Mouse (Mus musculus) bone marrow macrophage, adult 2 months (primary cell): ENCODE measurements around the gene Garnl3. TPM values are rescaled to one million over a fixed set of nuclear protein-coding genes. Genes with fewer than 3 reads are reported as not detected.
A peak's percentile ranks its signal among the peaks of the same experiment; 100 is the strongest.

Experiments
- H3K27ac ChIP-seq: 2 replicates; pipeline ENCODE4 v1.5.1; 2012; ENCODE audit warnings: low read depth, low read length; ENCODE audit not compliant: insufficient read depth
- H3K4me1 ChIP-seq: 2 replicates; pipeline ENCODE4 v1.6.1; 2012; ENCODE audit warnings: low read length; ENCODE audit not compliant: control insufficient read depth, insufficient read depth
- H3K4me3 ChIP-seq: 2 replicates; pipeline ENCODE4 v1.5.1; 2012; ENCODE audit warnings: mild to moderate bottlenecking, low read length, moderate library complexity; ENCODE audit not compliant: insufficient read depth
- CTCF ChIP-seq: IDR thresholded peaks from 2 replicates; pipeline ENCODE4 v1.5.1; 2012; ENCODE audit warnings: low read depth, mild to moderate bottlenecking, low read length, moderate library complexity
- POLR2A ChIP-seq: IDR thresholded peaks from 2 replicates; pipeline ENCODE4 v1.6.1; 2012; ENCODE audit warnings: mild to moderate bottlenecking, low read depth, low read length, borderline replicate concordance
- polyA plus RNA-seq: library from polyadenylated mRNA; stranded (reverse); fragments of >200 nt; gene quantifications from 2 replicates; pipeline ENCODE4 v1.2.4, GENCODE M21; 2012; ENCODE audit not compliant: missing spikeins, insufficient read depth, insufficient read length

The Garnl3 gene
- polyA plus RNA-seq, 1 experiment = 3.0 TPM

GRCm38 (mm10) chr2:32997792-32998191 lies 133.7 kb downstream of the Garnl3 start:
- TF ChIP-seq POLR2A (no peak), CTCF (no peak)
- Histone ChIP-seq H3K27ac (no peak overlapping the region), H3K4me3 (no peak overlapping the region), H3K4me1 (peaks cover under 1% of the 10 kb centered on the region)

- no peak overlapping the region for H3K4me3 ChIP-seq
- peaks cover 7% of the 10 kb centered on the region for H3K4me1 ChIP-seq
- TF ChIP-seq CTCF = no peak
- no peak for TF ChIP-seq POLR2A
- no peak overlapping the region for H3K27ac ChIP-seq
Observed at GRCm38 (mm10) chr2:32997081-32997480, 134.4 kb downstream of the Garnl3 start.

GRCm38 (mm10) chr2:32992130-32992529 lies 139.3 kb downstream of the Garnl3 start:
- no peak for TF ChIP-seq POLR2A
- peak overlapping the region; percentile 52 for H3K27ac ChIP-seq
- peaks cover 22% of the 10 kb centered on the region for H3K4me1 ChIP-seq
- no peak overlapping the region for H3K4me3 ChIP-seq

GRCm38 (mm10) chr2:32990167-32990832 lies 141.2 kb downstream of the Garnl3 start:
- TF ChIP-seq POLR2A (no peak), CTCF (peak; percentile 43)
- H3K4me3 ChIP-seq = no peak overlapping the region
- H3K27ac ChIP-seq = no peak overlapping the region
- H3K4me1 ChIP-seq = peaks cover 22% of the 10 kb centered on the region

GRCm38 (mm10) chr2:32989376-32989775 lies 142.1 kb downstream of the Garnl3 start:
- H3K4me3 ChIP-seq = no peak overlapping the region
- peaks cover 28% of the 10 kb centered on the region for H3K4me1 ChIP-seq
- no peak overlapping the region for H3K27ac ChIP-seq
- TF ChIP-seq CTCF (no peak), POLR2A (no peak)

GRCm38 (mm10) chr2:32985844-32986243 lies 145.6 kb downstream of the Garnl3 start:
- no peak overlapping the region for H3K4me3 ChIP-seq
- TF ChIP-seq CTCF (no peak), POLR2A (no peak)

GRCm38 (mm10) chr2:32983617-32984016 lies 147.8 kb downstream of the Garnl3 start:
- Histone ChIP-seq H3K27ac (no peak overlapping the region), H3K4me1 (peaks cover 13% of the 10 kb centered on the region), H3K4me3 (no peak overlapping the region)
- TF ChIP-seq CTCF = no peak

More at GRCm38 (mm10) chr2:32985844-32986243, 145.6 kb downstream of the Garnl3 start:
- H3K4me1 ChIP-seq = peaks cover 16% of the 10 kb centered on the region
- H3K27ac ChIP-seq = no peak overlapping the region

- Histone ChIP-seq H3K4me3 (peak overlapping the region; percentile 60), H3K27ac (peak overlapping the region; percentile 30; the same call in 1 of the 2 replicates), H3K4me1 (peaks cover 13% of the 10 kb centered on the region)
- no peak for TF ChIP-seq POLR2A
- TF ChIP-seq CTCF = no peak
Observed at GRCm38 (mm10) chr2:32982700-32983099, 148.8 kb downstream of the Garnl3 start.

- Histone ChIP-seq H3K27ac (peak within 1 kb of the TSS; percentile 30; the same call in 1 of the 2 replicates), H3K4me3 (peak within 1 kb of the TSS; percentile 80), H3K4me1 (peaks cover 13% of the 10 kb centered on the region)
- TF ChIP-seq POLR2A (no peak), CTCF (0 out of 2 replicates have a peak, but pooled peaks have one; percentile 11)
Observed at GRCm38 (mm10) chr2:32981725-32982271, 149.7 kb downstream of the Garnl3 start, which contains the start of gene Slc2a8. Gene Slc2a8 (minus strand): TSS chr2:32982083.

GRCm38 (mm10) chr2:32981281-32981680 lies 150.2 kb downstream of the Garnl3 start:
- no peak overlapping the region for H3K27ac ChIP-seq

More at GRCm38 (mm10) chr2:32981281-32981680, 150.2 kb downstream of the Garnl3 start:
- H3K4me3 ChIP-seq = peak overlapping the region; percentile 80
- TF ChIP-seq POLR2A = no peak
- no peak for TF ChIP-seq CTCF
- peaks cover 13% of the 10 kb centered on the region for H3K4me1 ChIP-seq
